Mouse (Mus musculus) left cerebral cortex, adult 2 months (tissue): Measurements from ENCODE around the gene Rgs9. TPM values are rescaled to one million over a fixed set of nuclear protein-coding genes. Genes with fewer than 3 reads are reported as not detected.
"Not testable (repeated sequence)": the region's sequence is repeated elsewhere in the genome, so short reads cannot be mapped to it uniquely, and the experiment has no call there.

Source experiments
- DNase-seq, 2 experiments: peaks; one replicate each; pipeline ENCODE4 v3.0.0; 2021 to 2022; ENCODE audit warnings: low spot score in 2 of 2, mixed read lengths in 1 of 2; ENCODE audit errors: extremely low spot score in 1 of 2
- H3K27ac ChIP-seq: fragments of 200-600 bp; 2 replicates; pipeline ENCODE4 v1.8.1; 2022
- H3K4me3 ChIP-seq: fragments of 200-600 bp; 2 replicates; pipeline ENCODE4 v1.8.1; 2022
- CTCF ChIP-seq: fragments of 200-600 bp; IDR thresholded peaks from 2 replicates; pipeline ENCODE4 v1.8.1; 2022; ENCODE audit warnings: antibody characterized with exemption, mild to moderate bottlenecking, moderate library complexity
- intact Hi-C: fragments of 180-260 bp; cut with DNase I; formaldehyde crosslinking; loops from one replicate; pipeline ENCODE4 v1.15.1; 2025
- long read RNA-seq, 2 experiments: library from polyadenylated mRNA; stranded (forward); transcript quantifications; one replicate each; pipeline ENCODE4 v2.0.0; 2021; ENCODE audit warnings: borderline mapping rate in 2 of 2
- total RNA-seq, 2 experiments: library from RNA; stranded (reverse); gene quantifications; 2 replicates each; pipeline ENCODE4 v1.2.3; 2021

Gene Rgs9
- 10 to 100 TPM; 20.3 to 44.5 TPM for total RNA-seq
- long read RNA-seq, experiment 1, transcript Rgs9-201 (19 exons, 2,434 nt) = major isoform, 33 of 46 reads
- long read RNA-seq, experiment 1, partial matches to known transcripts = 3 of 46 reads
- long read RNA-seq, experiment 1, other reads (novel, unspliced or antisense) = 9 of 46 reads
- long read RNA-seq, experiment 2, transcript Rgs9-201 (19 exons, 2,434 nt) = major isoform, 17 of 33 reads
- long read RNA-seq, experiment 2, partial matches to known transcripts = 8 of 33 reads
- long read RNA-seq, experiment 2, other reads (novel, unspliced or antisense) = 8 of 33 reads

DNA sequence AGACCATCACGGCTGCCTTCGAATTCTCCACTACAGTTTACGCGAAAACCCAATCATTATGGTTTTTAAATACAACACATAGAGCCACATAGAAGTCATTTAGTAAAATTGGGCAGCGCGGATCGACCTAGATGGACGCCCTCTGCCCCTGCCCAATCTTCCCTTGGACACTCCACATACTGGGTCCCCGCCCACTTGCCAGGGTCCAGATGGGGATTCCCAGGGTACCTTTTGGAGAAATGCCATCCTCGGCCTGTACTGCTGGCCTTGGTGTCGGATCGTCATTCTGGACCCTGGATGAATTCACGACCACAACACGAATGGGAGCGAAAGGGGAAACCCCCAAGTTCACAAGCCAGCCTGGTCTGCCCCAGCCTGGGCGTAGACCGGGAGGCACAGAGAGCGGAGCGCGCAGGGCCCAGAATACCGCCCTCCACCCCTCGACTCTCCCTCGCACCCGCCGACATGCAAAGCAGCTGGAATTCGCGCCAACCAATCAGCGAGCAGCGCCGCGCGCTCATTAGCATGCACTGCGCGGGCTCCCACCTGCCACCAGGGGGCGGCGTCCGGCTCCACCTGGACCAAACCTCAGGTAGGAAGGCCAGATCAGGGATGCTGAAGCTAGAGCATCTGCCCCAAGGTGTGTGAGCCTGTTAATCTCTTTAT is at the start of gene Rgs9:
TSS of gene Rgs9 (minus strand) at position 420 of the 666 bp plus-strand sequence.
- H3K27ac ChIP-seq = peak within 1 kb of the TSS; percentile 46; the same call in 1 of the 2 replicates
- DNase-seq = peak; percentile 92 to 93
- TF ChIP-seq CTCF = peak; percentile 97
- H3K4me3 ChIP-seq = peak within 1 kb of the TSS; percentile 71
- intact Hi-C loops = loop anchor here (5.0 kb wide), 1 partner anchor 51 kb away; no protein-coding TSS in a partner anchor

DNA sequence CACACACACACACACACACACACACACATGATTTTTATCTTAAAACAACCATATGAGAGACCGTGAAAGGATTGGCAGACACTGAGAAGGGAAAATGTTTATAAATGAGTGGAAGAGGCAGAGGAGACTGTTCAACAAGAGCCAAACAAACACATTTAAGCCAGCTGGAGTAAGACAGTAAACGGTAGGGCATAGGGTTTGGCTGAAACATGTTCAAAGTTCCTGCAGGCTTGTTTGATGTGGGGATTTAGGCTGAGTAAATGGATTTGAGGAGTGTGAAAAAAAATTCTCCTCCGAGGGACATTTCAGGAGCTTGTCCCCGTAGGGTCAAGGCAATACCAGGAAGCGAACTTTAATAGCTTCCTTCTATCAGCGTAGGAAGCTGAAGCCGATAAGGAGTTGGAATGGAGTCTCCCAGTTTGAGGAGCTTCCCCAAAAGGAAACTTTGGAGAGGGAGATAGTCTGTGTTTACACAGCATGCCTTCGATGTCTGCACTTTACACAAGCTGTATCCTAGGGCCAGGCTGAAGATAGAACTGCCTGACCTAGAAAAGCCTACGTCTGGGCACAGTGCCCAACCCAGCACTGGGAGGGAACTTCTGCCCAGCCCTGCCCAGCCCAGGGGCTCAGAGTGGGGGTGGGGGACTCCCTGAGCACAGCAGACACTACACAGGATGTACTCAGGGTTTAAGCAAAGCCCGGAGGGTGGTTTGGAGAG is 49.5 kb upstream of the Rgs9 start:
- intact Hi-C loops = no loop called here
- TF ChIP-seq CTCF = no peak
- peak; percentile 67 to 76 for DNase-seq
- Histone ChIP-seq H3K27ac (peak overlapping the region; percentile 62), H3K4me3 (no peak overlapping the region)

DNA sequence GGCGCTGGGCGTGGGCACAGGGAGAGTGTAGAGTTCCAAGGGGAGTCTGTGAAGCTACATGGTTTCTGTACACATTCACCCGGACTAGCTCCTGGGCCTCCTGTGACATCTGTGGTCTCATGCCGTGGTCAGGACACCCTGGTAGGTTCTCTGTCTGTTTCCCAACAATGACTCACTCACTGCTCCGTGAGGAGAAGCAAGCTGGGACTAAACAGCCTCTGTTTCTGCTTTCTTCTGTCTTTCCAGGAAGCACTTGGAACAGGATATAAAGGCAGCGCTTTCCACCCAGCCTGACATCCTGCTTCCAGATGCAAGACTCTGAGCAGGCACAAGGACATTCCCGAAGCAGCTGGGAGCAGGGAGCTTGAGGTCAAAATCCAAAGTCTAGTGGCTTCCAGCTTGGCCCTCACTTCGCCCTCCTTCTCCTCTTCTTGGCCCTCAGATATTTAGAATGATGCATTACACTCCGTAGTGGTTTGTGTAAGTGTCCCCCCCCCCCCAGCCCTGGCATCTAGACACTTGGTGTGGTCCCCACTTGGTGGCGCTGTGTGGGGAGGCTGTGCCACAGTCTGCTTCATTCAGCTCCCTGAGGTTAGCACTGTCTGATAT is 46.2 kb upstream of the Rgs9 start:
- H3K27ac ChIP-seq = peak overlapping the region; percentile 8; the same call in 1 of the 2 replicates
- no peak overlapping the region for H3K4me3 ChIP-seq
- DNase-seq = no peak
- intact Hi-C loops = no loop called here
- TF ChIP-seq CTCF = peak; percentile 49

DNA sequence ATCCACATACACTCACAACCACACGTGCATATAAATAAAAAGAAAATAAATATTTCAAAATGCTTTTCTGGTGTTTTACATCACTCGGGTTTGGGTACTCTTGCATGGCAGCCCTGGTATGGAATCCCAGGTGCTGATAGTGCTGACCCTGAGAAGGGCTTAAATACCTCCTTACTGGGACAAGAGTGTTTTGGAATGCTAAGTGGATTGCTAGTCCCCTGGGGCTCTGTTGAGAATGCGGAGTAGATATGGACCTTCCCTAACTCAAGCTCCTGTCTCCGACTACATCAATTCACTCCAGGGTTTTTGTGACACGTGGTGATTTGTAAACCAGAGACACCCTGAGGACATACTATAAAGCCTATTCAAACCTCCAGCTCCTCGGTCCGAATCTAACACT is 45.6 kb upstream of the Rgs9 start:
- H3K4me3 ChIP-seq = no peak overlapping the region
- DNase-seq = no peak
- TF ChIP-seq CTCF = no peak
- intact Hi-C loops = no loop called here
- H3K27ac ChIP-seq = no peak overlapping the region; the same call in 1 of the 2 replicates

DNA sequence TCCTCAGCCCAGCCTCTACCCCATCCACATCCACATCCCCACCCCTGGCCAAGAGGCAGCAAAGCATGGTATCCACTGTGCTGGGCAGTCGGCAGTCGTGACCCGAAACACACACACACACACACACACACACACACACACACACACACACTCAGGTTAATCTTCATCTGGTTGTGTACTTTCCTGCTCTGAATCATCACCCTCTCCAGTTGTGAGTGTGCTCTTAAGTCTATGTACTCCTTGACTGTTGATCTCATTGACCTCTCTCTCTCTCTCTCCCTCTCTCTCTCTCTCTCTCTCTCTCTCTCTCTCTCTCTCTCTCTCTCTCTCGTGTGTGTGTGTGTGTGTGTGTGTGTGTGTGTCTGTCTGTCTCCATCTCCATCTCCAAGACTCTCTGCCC is 44.7 kb upstream of the Rgs9 start:
- H3K27ac ChIP-seq, intact Hi-C loops, DNase-seq, H3K4me3 ChIP-seq: not testable (repeated sequence)

DNA sequence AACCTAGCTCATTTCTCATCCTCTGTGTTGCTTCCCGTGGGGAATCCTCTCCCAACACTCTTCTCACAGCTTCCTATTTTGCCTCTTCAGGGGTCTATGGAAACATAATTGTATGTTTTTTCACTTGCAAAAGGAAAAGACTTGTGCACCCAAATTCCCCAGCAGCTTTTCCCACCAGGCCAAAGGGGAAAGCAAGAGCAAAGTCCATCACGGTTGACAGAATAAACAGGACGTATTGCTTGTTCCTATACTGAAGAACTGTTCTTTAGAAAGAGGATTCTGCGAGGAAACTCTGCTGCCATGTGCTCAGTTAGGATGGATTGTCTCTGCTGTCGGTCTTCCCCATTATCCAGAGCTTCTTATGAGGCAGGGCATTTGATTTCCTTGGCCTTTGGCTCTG is 42.6 kb upstream of the Rgs9 start:
- intact Hi-C loops = no loop called here
- H3K27ac ChIP-seq = no peak overlapping the region
- no peak for DNase-seq
- no peak for TF ChIP-seq CTCF
- no peak overlapping the region for H3K4me3 ChIP-seq

DNA sequence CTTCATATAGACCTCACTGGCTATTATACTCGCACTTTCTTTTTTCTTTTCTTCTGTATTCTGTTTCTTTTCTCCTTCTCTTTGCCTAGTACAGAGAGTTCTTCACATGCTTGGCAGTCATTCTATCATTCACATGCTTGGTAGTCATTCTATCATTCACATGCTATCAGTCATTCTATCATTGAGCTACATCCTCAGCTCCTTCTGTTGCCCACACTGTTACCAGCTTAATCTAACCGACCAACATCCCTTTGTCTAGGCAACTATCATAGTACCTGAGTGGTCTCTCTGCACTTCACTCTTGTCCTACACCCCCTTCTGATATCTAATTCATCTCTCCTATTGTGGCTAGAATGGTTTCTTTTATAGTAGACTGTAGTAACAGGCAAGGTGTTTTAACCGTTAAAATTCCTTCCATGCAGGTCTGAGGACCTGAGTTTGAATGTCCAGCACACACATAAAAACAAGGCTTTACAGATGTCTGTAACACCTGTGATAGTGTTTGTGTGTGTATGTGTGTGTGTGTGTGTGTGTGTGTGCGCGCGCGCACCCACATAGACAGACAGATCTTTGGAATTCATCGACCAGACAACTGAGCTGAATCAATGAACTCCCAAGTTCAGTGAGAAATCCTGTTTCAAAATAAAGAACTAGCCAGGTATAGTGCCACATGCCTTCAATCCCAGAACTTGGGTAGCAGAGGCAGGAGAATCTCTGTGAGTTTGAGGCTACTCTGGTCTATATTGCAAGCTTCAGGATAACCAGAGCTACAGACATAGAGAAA is 41.4 kb upstream of the Rgs9 start:
- DNase-seq = no peak
- TF ChIP-seq CTCF = no peak
- Histone ChIP-seq H3K4me3 (no peak overlapping the region), H3K27ac (no peak overlapping the region)
- intact Hi-C loops = no loop called here

DNA sequence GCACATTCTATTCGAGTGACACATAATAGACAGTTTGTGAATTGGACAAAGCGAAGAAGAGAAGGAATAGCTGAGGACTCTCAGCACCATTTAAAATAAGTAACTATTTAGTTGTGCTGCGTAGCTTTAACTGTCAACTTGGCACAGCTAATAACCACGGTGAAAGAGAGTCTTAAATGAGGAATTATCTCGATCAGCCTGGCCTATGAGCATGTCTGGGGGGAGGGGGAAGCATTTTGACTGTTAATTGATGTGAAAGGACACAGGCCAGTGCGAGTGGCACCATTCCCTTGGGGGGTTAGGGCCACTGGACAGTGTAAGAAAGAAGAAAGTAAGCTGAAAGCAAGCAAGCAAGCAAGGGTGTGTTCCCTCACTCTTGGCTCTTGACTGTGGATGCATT is 38.0 kb upstream of the Rgs9 start:
- intact Hi-C loops = no loop called here
- H3K27ac ChIP-seq = no peak overlapping the region
- no peak overlapping the region for H3K4me3 ChIP-seq
- no peak for DNase-seq
- no peak for TF ChIP-seq CTCF

DNA sequence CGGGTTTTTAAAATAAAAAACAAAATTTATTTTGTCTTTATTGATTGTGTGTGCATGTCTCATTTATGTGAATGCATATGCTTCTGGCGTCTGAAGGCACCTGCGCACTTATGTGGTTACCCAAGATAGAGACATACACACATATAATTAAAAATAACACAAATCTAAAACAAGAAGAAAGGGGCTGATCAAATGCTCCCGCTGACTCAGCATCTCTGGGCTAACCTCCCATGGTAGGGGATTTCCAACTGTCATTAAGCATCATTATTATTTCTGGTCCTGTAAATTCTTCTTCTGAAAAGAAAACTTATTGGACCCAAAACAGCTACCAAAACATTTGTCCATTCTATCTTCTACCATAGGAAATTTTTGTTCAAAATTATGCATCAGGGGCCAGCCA is 36.8 kb upstream of the Rgs9 start:
- DNase-seq = no peak
- intact Hi-C loops = loop anchor here (5.0 kb wide), 2 partner anchors 253 to 528 kb away; no protein-coding TSS in a partner anchor
- H3K4me3 ChIP-seq = no peak overlapping the region
- no peak overlapping the region for H3K27ac ChIP-seq
- no peak for TF ChIP-seq CTCF

DNA sequence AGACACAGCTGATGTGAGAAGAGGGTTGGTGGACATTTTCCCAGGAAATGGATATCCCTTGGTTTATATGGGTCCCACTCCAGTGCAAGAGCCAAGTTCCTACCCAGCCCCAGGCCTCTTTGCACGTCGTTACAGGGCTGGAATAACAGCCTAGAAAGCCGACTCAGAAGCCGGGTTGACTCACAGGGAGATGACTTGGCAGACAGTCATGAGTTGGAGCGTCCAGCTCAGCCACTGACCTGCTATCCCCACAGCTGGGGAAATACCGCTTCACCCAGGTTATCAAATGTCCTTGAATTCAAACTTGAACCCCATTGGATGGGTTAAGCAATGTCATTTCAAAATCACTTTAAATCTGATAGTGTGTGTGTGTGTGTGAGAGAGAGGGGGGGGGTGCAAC is 34.8 kb upstream of the Rgs9 start:
- DNase-seq = no peak

DNA sequence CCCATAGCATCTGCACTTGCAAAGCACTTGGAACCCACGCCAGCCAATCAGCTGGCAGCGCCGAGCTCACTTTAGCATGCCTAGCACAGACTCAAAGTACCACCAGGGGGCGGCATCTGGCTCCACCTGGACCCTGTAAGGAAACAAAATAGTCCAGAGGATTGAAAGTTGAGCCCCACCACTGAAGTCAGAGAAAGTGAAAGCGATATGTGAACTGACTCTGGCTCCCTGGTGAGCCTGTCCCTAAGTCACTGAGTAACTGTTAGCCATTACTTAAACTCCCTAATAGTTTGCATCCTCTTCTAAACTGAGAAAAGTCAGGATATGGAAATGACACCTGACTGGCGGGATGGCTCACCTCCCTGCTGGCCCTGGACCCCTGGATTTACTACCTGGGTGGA is 33.5 kb upstream of the Rgs9 start:
- DNase-seq = peak; percentile 90 to 94
- TF ChIP-seq CTCF = peak; percentile 91
- H3K27ac ChIP-seq = no peak overlapping the region
- peak overlapping the region; percentile 41 for H3K4me3 ChIP-seq
- intact Hi-C loops = loop anchor here (1.0 to 5.0 kb wide), 3 partner anchors 94 to 531 kb away; partner anchors contain the start of gene Amz2

More for the DNA sequence above, 34.8 kb upstream of the Rgs9 start:
- Histone ChIP-seq H3K27ac (no peak overlapping the region), H3K4me3 (no peak overlapping the region)
- intact Hi-C loops = loop anchor here (5.0 kb wide), 2 partner anchors 255 to 530 kb away; no protein-coding TSS in a partner anchor
- no peak for TF ChIP-seq CTCF
